Mouse (Mus musculus) cortical plate, adult 2 months (tissue): Measurements from ENCODE around the gene Pygo2.

ENCODE experiments used
- CTCF ChIP-seq: fragments of 200-500 bp; IDR thresholded peaks from 2 replicates; pipeline ENCODE4 v1.5.1; 2011; ENCODE audit warnings: mild to moderate bottlenecking, control low read depth, low read length; ENCODE audit not compliant: insufficient read depth; ENCODE audit errors: extremely low read depth
- POLR2A ChIP-seq: fragments of 200-500 bp; IDR thresholded peaks from 2 replicates; pipeline ENCODE4 v1.6.1; 2011; ENCODE audit warnings: mild to moderate bottlenecking, low read length, control low read depth; ENCODE audit not compliant: insufficient read depth; ENCODE audit errors: extremely low read depth

- no peak for TF ChIP-seq CTCF
- no peak for TF ChIP-seq POLR2A
Measured at GRCm38 (mm10) chr3:89380291-89380690, 49.7 kb upstream of the Pygo2 start.
